Mouse (Mus musculus): ENCODE measurements around the gene Afap1.

GRCm38 (mm10) chr5:35989986-35990735 is 97.0 kb downstream of the Afap1 start:
- TF ChIP-seq CTCF (IDR thresholded peaks at IDR 0.05) (no peak), POLR2A (IDR thresholded peaks at IDR 0.05; ENCODE audit: insufficient read depth, low read depth, low read length) (no peak), EP300 (IDR thresholded peaks at IDR 0.05; ENCODE audit: insufficient read depth, low read depth, low read length) (no peak)

Measured in heart, adult 2 months (tissue).